Mouse (Mus musculus): ENCODE measurements around the gene Olfr23.
"Not testable (repeated sequence)": the region's sequence is repeated elsewhere in the genome, so short reads cannot be mapped to it uniquely, and the experiment has no call there.

Olfr23 gene

DNA sequence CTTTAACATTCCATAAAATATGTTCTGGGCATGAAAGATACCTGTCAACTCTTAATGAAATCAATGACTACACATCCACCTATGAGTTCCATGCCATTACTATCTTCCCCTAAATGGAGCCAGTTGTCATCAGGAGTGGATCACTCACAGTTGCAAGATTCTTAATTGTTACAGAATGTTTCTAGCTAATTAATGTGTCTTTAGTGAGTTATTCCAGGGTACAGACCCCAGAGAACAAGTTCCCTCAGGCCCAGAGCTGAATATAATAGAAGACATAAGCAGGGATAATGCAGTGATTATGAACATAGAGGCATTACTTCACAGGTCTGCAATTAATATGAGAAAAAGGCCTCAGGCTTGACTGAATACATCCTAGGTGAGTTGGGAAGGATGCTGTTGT is at the start of gene Olfr23:
Olfr23 (plus strand) TSS at position 301 of the 400 bp plus-strand sequence.
- DNase-seq (ENCODE audit: low read depth, low spot score) = no peak

DNA sequence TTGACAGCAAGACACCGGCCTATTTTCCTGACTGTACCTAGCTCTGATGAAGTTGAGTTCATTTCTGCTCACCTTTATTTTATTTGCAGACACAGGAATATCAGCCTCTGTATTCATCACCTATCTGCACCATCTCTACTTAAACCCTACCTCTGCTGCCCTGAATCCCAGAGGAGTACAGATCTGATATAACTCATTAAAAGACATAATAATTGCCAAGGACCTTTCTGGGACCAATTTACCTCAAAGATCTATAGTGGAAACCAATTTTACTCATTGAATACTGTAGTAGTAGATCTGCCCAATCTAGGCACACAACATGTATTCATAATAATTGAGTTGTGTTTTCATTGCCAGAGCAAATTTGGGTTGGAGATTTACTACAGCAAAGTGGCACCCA is 45.8 kb upstream of the Olfr23 start, which contains the start of gene Olfr394:
Olfr394 (minus strand) TSS at position 101 of the 400 bp plus-strand sequence.
- no peak for DNase-seq (ENCODE audit: low read depth, low spot score)

DNA sequence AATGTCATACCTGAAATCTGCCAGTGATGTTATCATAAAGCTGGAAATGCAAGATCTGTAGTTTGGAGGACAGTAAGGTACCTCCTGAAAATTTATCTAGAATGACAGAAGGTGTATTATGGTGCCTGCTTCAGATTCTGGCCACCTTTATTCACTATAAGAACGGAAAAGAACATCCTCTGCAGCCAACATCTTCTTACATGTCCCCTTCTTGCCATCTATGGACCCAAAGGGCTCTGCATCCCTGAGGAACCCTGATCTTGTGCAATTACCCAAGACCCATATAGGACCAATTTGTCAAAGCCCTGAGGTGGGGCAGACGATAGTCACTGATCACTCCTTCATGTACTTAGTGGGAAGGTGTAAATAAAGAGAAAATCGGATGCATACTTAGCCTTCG is 27.3 kb upstream of the Olfr23 start, which contains the start of gene Olfr395:
Olfr395 (minus strand) TSS at position 101 of the 400 bp plus-strand sequence.
- DNase-seq (ENCODE audit: low read depth, low spot score) = not testable (repeated sequence)

DNA sequence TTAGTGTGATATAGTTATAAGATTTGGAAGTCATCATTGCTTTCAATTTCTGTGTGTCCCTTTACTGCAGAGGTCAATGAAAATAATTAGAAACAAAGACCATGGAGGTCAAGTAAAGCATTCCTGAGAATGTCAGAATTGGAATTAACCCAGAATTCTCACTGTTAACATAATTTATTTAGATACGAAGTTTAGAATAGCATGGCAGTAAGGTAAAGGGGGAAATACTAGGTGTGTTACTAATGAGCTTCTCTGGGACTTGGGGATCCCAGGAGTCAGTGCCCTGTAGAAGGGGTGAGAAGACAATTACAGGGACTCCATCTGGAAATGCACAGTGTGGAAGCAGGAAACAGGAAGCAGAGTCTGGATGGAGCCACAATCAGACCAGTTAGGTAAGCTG is 24.0 kb downstream of the Olfr23 start, which contains the start of gene Olfr397:
Olfr397 (plus strand) TSS at position 301 of the 400 bp plus-strand sequence.
- DNase-seq (ENCODE audit: low read depth, low spot score) = no peak

DNA sequence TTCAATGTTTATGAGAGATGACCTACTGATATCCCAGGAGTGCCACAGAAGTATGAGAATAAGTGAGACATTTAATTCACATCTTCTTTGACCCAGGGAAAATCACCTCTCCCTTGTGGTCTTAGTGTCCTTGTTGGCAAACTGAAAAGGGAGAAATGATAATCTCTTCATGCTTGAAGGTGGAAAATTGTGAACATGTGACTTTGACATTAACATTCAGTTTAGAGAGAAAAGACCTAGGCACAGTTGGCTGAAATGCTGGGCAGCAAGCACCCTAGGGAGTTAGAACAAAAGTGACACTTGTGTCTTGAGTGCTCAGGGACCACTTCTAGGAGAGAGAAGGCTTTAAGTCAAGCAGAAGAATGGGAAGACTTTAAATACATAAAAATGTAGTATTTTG is 53.8 kb downstream of the Olfr23 start, which contains the start of gene Olfr398:
Olfr398 (minus strand) TSS at position 101 of the 400 bp plus-strand sequence.
- DNase-seq (ENCODE audit: low read depth, low spot score) = no peak

Measured in embryo, embryonic 11.5 days (tissue).